Mouse (Mus musculus) c-Kit-positive CD71-positive TER-119-positive erythroid progenitor cells, embryonic 14.5 days (primary cell): ENCODE results near the gene Naaladl1.

Experiments used
- DNase-seq: peaks from one replicate; pipeline ENCODE4 v3.0.0-alpha.2; 2013; ENCODE audit warnings: low spot score

Naaladl1 gene

GRCm38 (mm10) chr19:6105586-6105985 is at the start of gene Naaladl1:
Gene Naaladl1 (plus strand): TSS chr19:6105782.
- DNase-seq = no peak

GRCm38 (mm10) chr19:6056696-6057095 is 48.9 kb upstream of the Naaladl1 start:
- no peak for DNase-seq

GRCm38 (mm10) chr19:6057313-6058096 is 48.1 kb upstream of the Naaladl1 start, which contains the start of the genes Mrpl49 and Fau:
Gene Mrpl49 (minus strand): TSS chr19:6057785.
Gene Fau (plus strand): TSS chr19:6057844.
- DNase-seq = peak; percentile 97

- DNase-seq = no peak
Observed at GRCm38 (mm10) chr19:6058513-6058912, 47.1 kb upstream of the Naaladl1 start.

- no peak for DNase-seq
Observed at GRCm38 (mm10) chr19:6058966-6059365, 46.6 kb upstream of the Naaladl1 start.

GRCm38 (mm10) chr19:6061021-6061533 is 44.5 kb upstream of the Naaladl1 start, which contains the start of gene Znhit2:
Gene Znhit2 (plus strand): TSS chr19:6061192.
- peak; percentile 95 for DNase-seq

GRCm38 (mm10) chr19:6061641-6062302 is 43.8 kb upstream of the Naaladl1 start:
- peak; percentile 52 for DNase-seq

- DNase-seq = no peak
Observed at GRCm38 (mm10) chr19:6062418-6062817, 43.2 kb upstream of the Naaladl1 start.

GRCm38 (mm10) chr19:6063081-6063480 is 42.5 kb upstream of the Naaladl1 start:
- no peak for DNase-seq

GRCm38 (mm10) chr19:6066571-6066970 is 39.0 kb upstream of the Naaladl1 start:
- DNase-seq = no peak

- peak; percentile 85 for DNase-seq
Observed at GRCm38 (mm10) chr19:6067011-6067723, 38.4 kb upstream of the Naaladl1 start.

- peak; percentile 89 for DNase-seq
Observed at GRCm38 (mm10) chr19:6067724-6068415, 37.7 kb upstream of the Naaladl1 start, which contains the start of gene Tm7sf2. Gene Tm7sf2 (minus strand): TSS chr19:6068373.

GRCm38 (mm10) chr19:6068951-6069350 is 36.6 kb upstream of the Naaladl1 start:
- DNase-seq = no peak

- DNase-seq = no peak
Observed at GRCm38 (mm10) chr19:6069851-6070250, 35.7 kb upstream of the Naaladl1 start.

- no peak for DNase-seq
Observed at GRCm38 (mm10) chr19:6070571-6071250, 34.9 kb upstream of the Naaladl1 start.

- no peak for DNase-seq
Observed at GRCm38 (mm10) chr19:6071261-6071660, 34.3 kb upstream of the Naaladl1 start.

GRCm38 (mm10) chr19:6073889-6074288 is 31.7 kb upstream of the Naaladl1 start:
- no peak for DNase-seq

- peak; percentile 88 for DNase-seq
Observed at GRCm38 (mm10) chr19:6076564-6077393, 28.8 kb upstream of the Naaladl1 start, which contains the start of gene Vps51. Gene Vps51 (minus strand): TSS chr19:6077231.

GRCm38 (mm10) chr19:6079983-6080480 is 25.6 kb upstream of the Naaladl1 start, which contains the start of gene Tmem262:
Gene Tmem262 (plus strand): TSS chr19:6080033.
- no peak for DNase-seq

GRCm38 (mm10) chr19:6082156-6082555 is 23.4 kb upstream of the Naaladl1 start, which contains the start of gene Gm28374:
Gene Gm28374 (minus strand): TSS chr19:6082256.
- DNase-seq = no peak
